Mouse (Mus musculus) adrenal gland, adult 18-20 months (tissue): Measurements from ENCODE around the gene Sh2b3. TPM values are rescaled to one million over a fixed set of nuclear protein-coding genes. Genes with fewer than 3 reads are reported as not detected.

Experiments used
- DNase-seq, 2 experiments: peaks; one replicate each; pipeline ENCODE4 v3.0.0; 2021 to 2022; ENCODE audit warnings: low spot score in 2 of 2
- microRNA-seq, 2 experiments: library from miRNA; unstranded; fragments of <30 nt; microRNA quantifications; one replicate each; pipeline ENCODE4 v1.2.0; 2021; ENCODE audit warnings: borderline number of aligned reads in 2 of 2
- total RNA-seq, 2 experiments: library from RNA; stranded (reverse); gene quantifications; 1 replicate in 1 of 2; 2 replicates in 1 of 2; pipeline ENCODE4 v1.2.3; 2021

Gene Sh2b3
- total RNA-seq, 2 experiments from 2014 or later, result 28.4 to 29.6 TPM

GRCm38 (mm10) chr5:121807186-121807585 is 30.3 kb downstream of the Sh2b3 start:
- DNase-seq, result no peak

- DNase-seq, result no peak
Measured at GRCm38 (mm10) chr5:121798447-121798846, 39.0 kb downstream of the Sh2b3 start.

- no peak for DNase-seq
Measured at GRCm38 (mm10) chr5:121795800-121796199, 41.6 kb downstream of the Sh2b3 start.

- no peak for DNase-seq
Measured at GRCm38 (mm10) chr5:121791026-121791425, 46.4 kb downstream of the Sh2b3 start.

GRCm38 (mm10) chr5:121783862-121784500 is 53.5 kb downstream of the Sh2b3 start:
- DNase-seq, result peak in 1 of 2 experiments; percentile 22

- DNase-seq, result no peak
Measured at GRCm38 (mm10) chr5:121782467-121782866, 55.0 kb downstream of the Sh2b3 start.

GRCm38 (mm10) chr5:121780180-121780579 is 57.3 kb downstream of the Sh2b3 start:
- no peak for DNase-seq

GRCm38 (mm10) chr5:121778485-121779119 is 58.8 kb downstream of the Sh2b3 start:
- no peak for DNase-seq

GRCm38 (mm10) chr5:121771611-121772010 is 65.8 kb downstream of the Sh2b3 start:
- DNase-seq, result no peak

- DNase-seq, result no peak
Measured at GRCm38 (mm10) chr5:121769827-121770226, 67.6 kb downstream of the Sh2b3 start.

- DNase-seq, result no peak
Measured at GRCm38 (mm10) chr5:121767564-121767963, 69.9 kb downstream of the Sh2b3 start.

GRCm38 (mm10) chr5:121766038-121766773 is 71.2 kb downstream of the Sh2b3 start:
- no peak for DNase-seq

Small RNA genes lying within 50 kb of the gene (microRNA-seq; reads per million reads assigned to microRNA genes)
- 4.9 to 5.2 reads per million in 2 experiments for gene Mir7031

Other genes starting within 250 kb of the Sh2b3 start
- gene Aldh2, start 243.8 kb downstream of the Sh2b3 start, total RNA-seq, result 1,000 to 10,000 TPM; 1,017 to 2,323 TPM
- 10 to 100 TPM; 25.2 to 30.3 TPM for gene Acad12, start 218.7 kb downstream of the Sh2b3 start, total RNA-seq
- gene Acad10, start 177.1 kb downstream of the Sh2b3 start, total RNA-seq, result 10 to 100 TPM; 25.2 to 29.4 TPM
- gene Brap, start 177.1 kb downstream of the Sh2b3 start, total RNA-seq, result 10 to 100 TPM; 53.5 to 58.7 TPM
- 100 to 1,000 TPM; 165 to 216 TPM for gene Atxn2, start 126.3 kb downstream of the Sh2b3 start, total RNA-seq
- 1 to 10 TPM; 5.1 to 5.4 TPM for gene Pheta1, start 11.3 kb upstream of the Sh2b3 start, total RNA-seq
- gene Cux2, start 212.5 kb upstream of the Sh2b3 start, total RNA-seq, result 10 to 100 TPM; 11.4 to 15.0 TPM